Mouse (Mus musculus): ENCODE results near the gene F2rl2. TPM values are rescaled to one million over a fixed set of nuclear protein-coding genes. Genes with fewer than 3 reads are reported as not detected.
A peak's percentile ranks its signal among the peaks of the same experiment; 100 is the strongest.

Gene F2rl2
- polyA plus RNA-seq, 1 experiment from 2014 or later, result 0.52 TPM

GRCm38 (mm10) chr13:95671108-95671897, 25.4 kb upstream of the F2rl2 start:
- Histone ChIP-seq H3K4me2 (no peak overlapping the region), H3K9me3 (replicated peaks) (no peaks in the 10 kb centered on the region), H3K27ac (no peak overlapping the region), H3K4me1 (no peaks in the 10 kb centered on the region), H3K4me3 (replicated peaks) (no peak overlapping the region), H3K9ac (no peak overlapping the region), H3K27me3 (no peaks in the 10 kb centered on the region), H3K36me3 (no peaks in the 10 kb centered on the region)
- ATAC-seq (replicated peaks; ENCODE audit: low FRiP score), result peak; percentile 79
- 82% methylated on average over 9 of the region's 9 CpGs for WGBS

DNA sequence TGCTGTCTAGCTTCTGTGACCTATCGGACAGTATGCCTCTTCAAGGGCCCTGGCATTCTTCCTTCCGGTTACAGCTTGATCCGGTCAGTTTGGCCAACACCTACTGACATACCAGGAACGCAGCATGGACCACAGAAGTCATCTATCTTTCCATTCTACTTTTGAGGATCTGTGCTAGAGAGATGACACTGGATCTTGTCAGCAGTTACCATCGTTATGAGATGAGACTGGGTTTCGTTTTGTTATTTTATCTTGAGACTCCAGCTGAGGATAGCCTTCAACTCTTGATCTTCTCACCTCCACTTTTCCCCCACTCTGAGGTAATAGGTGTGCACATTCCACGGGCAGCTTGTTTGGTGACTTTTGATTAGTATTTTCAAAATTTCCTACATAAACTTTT, 24.3 kb upstream of the F2rl2 start:
- Histone ChIP-seq H3K4me3 (replicated peaks) (no peak overlapping the region), H3K9me3 (replicated peaks) (no peaks in the 10 kb centered on the region), H3K27me3 (no peaks in the 10 kb centered on the region), H3K4me1 (no peaks in the 10 kb centered on the region), H3K36me3 (no peaks in the 10 kb centered on the region), H3K9ac (no peak overlapping the region), H3K27ac (no peak overlapping the region), H3K4me2 (no peak overlapping the region)
- no peak for ATAC-seq (replicated peaks; ENCODE audit: low FRiP score)
- WGBS, result 89% methylated on average over 7 of the region's 7 CpGs

- H3K4me3 ChIP-seq (replicated peaks), result no peak overlapping the region
- H3K4me1 ChIP-seq, result no peaks in the 10 kb centered on the region
- H3K36me3 ChIP-seq, result no peaks in the 10 kb centered on the region
- 0 out of 2 replicates have a peak, but pooled peaks have one; percentile 36 for ATAC-seq (replicated peaks; ENCODE audit: low FRiP score)
- H3K9ac ChIP-seq, result no peak overlapping the region
- H3K9me3 ChIP-seq (replicated peaks), result no peaks in the 10 kb centered on the region
- no peak overlapping the region for H3K27ac ChIP-seq
- no peaks in the 10 kb centered on the region for H3K27me3 ChIP-seq
- 81% methylated on average over 5 of the region's 5 CpGs for WGBS
- H3K4me2 ChIP-seq, result no peak overlapping the region
Measured at GRCm38 (mm10) chr13:95679078-95679477, 17.6 kb upstream of the F2rl2 start.

- Histone ChIP-seq H3K4me2 (no peak overlapping the region), H3K27ac (no peak overlapping the region), H3K9me3 (replicated peaks) (no peaks in the 10 kb centered on the region), H3K27me3 (no peaks in the 10 kb centered on the region), H3K4me3 (replicated peaks) (no peak overlapping the region), H3K4me1 (no peaks in the 10 kb centered on the region), H3K36me3 (no peaks in the 10 kb centered on the region), H3K9ac (no peak overlapping the region)
- peak; percentile 83 for ATAC-seq (replicated peaks; ENCODE audit: low FRiP score)
- WGBS, result 77% methylated on average over 4 of the region's 4 CpGs
Measured at GRCm38 (mm10) chr13:95679491-95679941, 17.1 kb upstream of the F2rl2 start.

GRCm38 (mm10) chr13:95684656-95685244, 11.9 kb upstream of the F2rl2 start:
- 86% methylated on average over 9 of the region's 9 CpGs for WGBS
- ATAC-seq (replicated peaks; ENCODE audit: low FRiP score), result no peak
- no peaks in the 10 kb centered on the region for H3K27me3 ChIP-seq

GRCm38 (mm10) chr13:95685736-95686135, 10.9 kb upstream of the F2rl2 start:
- Histone ChIP-seq H3K4me3 (replicated peaks) (no peak overlapping the region), H3K27ac (no peak overlapping the region), H3K4me1 (no peaks in the 10 kb centered on the region), H3K9ac (no peak overlapping the region), H3K36me3 (no peaks in the 10 kb centered on the region), H3K4me2 (no peak overlapping the region), H3K9me3 (replicated peaks) (no peaks in the 10 kb centered on the region), H3K27me3 (no peaks in the 10 kb centered on the region)
- no peak for ATAC-seq (replicated peaks; ENCODE audit: low FRiP score)
- 63% methylated on average over 5 of the region's 5 CpGs for WGBS

More at GRCm38 (mm10) chr13:95684656-95685244, 11.9 kb upstream of the F2rl2 start:
- H3K4me2 ChIP-seq, result no peak overlapping the region
- H3K27ac ChIP-seq, result no peak overlapping the region
- H3K9me3 ChIP-seq (replicated peaks), result no peaks in the 10 kb centered on the region
- no peaks in the 10 kb centered on the region for H3K36me3 ChIP-seq
- H3K9ac ChIP-seq, result no peak overlapping the region
- no peak overlapping the region for H3K4me3 ChIP-seq (replicated peaks)
- no peaks in the 10 kb centered on the region for H3K4me1 ChIP-seq

- Histone ChIP-seq H3K9me3 (replicated peaks) (no peaks in the 10 kb centered on the region), H3K9ac (no peak overlapping the region), H3K27ac (no peak overlapping the region), H3K4me1 (no peaks in the 10 kb centered on the region), H3K27me3 (no peaks in the 10 kb centered on the region), H3K4me3 (replicated peaks) (no peak overlapping the region), H3K4me2 (no peak overlapping the region), H3K36me3 (no peaks in the 10 kb centered on the region)
- 93% methylated on average over 1 of the region's 1 CpGs for WGBS
- ATAC-seq (replicated peaks; ENCODE audit: low FRiP score), result no peak
Measured at GRCm38 (mm10) chr13:95688576-95688975, 8.1 kb upstream of the F2rl2 start.

GRCm38 (mm10) chr13:95692201-95692600, 4.5 kb upstream of the F2rl2 start:
- no peak overlapping the region for H3K27ac ChIP-seq
- 78% methylated on average over 8 of the region's 8 CpGs for WGBS
- no peak for ATAC-seq (replicated peaks; ENCODE audit: low FRiP score)
- H3K9me3 ChIP-seq (replicated peaks), result no peaks in the 10 kb centered on the region
- H3K36me3 ChIP-seq, result no peaks in the 10 kb centered on the region
- H3K27me3 ChIP-seq, result no peaks in the 10 kb centered on the region
- H3K9ac ChIP-seq, result no peak overlapping the region
- no peaks in the 10 kb centered on the region for H3K4me1 ChIP-seq
- H3K4me2 ChIP-seq, result no peak overlapping the region
- no peak overlapping the region for H3K4me3 ChIP-seq (replicated peaks)

DNA sequence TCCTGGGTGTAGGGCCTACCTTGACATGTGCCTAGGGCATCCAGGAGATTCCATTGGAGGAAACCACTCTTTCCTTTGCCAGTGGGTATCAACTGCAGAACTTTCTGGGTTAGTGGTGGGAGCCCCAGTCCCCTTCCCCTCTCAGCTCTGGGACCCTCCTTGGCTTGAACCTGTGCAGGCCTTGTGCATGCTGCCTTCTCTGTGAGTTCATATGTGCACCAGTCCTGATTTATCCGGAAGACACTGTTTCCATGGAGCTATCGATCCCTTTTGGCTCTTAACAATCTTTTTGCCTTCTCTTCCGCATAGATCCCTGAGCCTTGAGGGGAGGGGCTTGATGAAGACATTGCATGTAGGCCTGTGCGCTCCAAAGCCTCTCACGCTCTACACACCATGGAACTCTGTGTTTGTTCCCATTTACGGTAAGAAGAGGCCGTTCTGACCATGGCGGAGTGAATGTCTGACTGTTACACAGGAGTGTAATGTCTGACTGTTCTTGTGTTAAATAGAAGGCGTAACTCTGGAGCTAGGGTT, 466 bp upstream of the F2rl2 start:
- no peak overlapping the region for H3K4me3 ChIP-seq (replicated peaks)
- no peak for ATAC-seq (replicated peaks; ENCODE audit: low FRiP score)
- H3K27me3 ChIP-seq, result no peaks in the 10 kb centered on the region
- no peaks in the 10 kb centered on the region for H3K9me3 ChIP-seq (replicated peaks)
- no peak overlapping the region for H3K9ac ChIP-seq
- H3K4me2 ChIP-seq, result no peak overlapping the region
- no peaks in the 10 kb centered on the region for H3K36me3 ChIP-seq
- 92% methylated on average over 9 of the region's 9 CpGs for WGBS
- H3K27ac ChIP-seq, result no peak overlapping the region
- no peaks in the 10 kb centered on the region for H3K4me1 ChIP-seq

GRCm38 (mm10) chr13:95697874-95698273, 1.2 kb downstream of the F2rl2 start:
- no peak overlapping the region for H3K27ac ChIP-seq
- H3K4me3 ChIP-seq (replicated peaks), result no peak overlapping the region
- no peaks in the 10 kb centered on the region for H3K4me1 ChIP-seq
- no peaks in the 10 kb centered on the region for H3K36me3 ChIP-seq
- WGBS, result 24% methylated on average over 6 of the region's 6 CpGs
- H3K27me3 ChIP-seq, result no peaks in the 10 kb centered on the region
- no peak overlapping the region for H3K4me2 ChIP-seq
- no peak for ATAC-seq (replicated peaks; ENCODE audit: low FRiP score)
- H3K9ac ChIP-seq, result no peak overlapping the region
- no peaks in the 10 kb centered on the region for H3K9me3 ChIP-seq (replicated peaks)

- no peak for ATAC-seq (replicated peaks; ENCODE audit: low FRiP score)
- no peaks in the 10 kb centered on the region for H3K4me1 ChIP-seq
Measured at GRCm38 (mm10) chr13:95703376-95703775, 6.7 kb downstream of the F2rl2 start.

GRCm38 (mm10) chr13:95705589-95705988, 8.9 kb downstream of the F2rl2 start:
- Histone ChIP-seq H3K27ac (no peak overlapping the region), H3K9ac (no peak overlapping the region), H3K4me1 (no peaks in the 10 kb centered on the region), H3K9me3 (replicated peaks) (no peaks in the 10 kb centered on the region), H3K4me2 (no peak overlapping the region), H3K4me3 (replicated peaks) (no peak overlapping the region), H3K27me3 (no peaks in the 10 kb centered on the region), H3K36me3 (no peaks in the 10 kb centered on the region)
- no peak for ATAC-seq (replicated peaks; ENCODE audit: low FRiP score)
- WGBS, result 86% methylated on average over 6 of the region's 6 CpGs

More at GRCm38 (mm10) chr13:95703376-95703775, 6.7 kb downstream of the F2rl2 start:
- Histone ChIP-seq H3K4me3 (replicated peaks) (no peak overlapping the region), H3K9me3 (replicated peaks) (no peaks in the 10 kb centered on the region), H3K27ac (no peak overlapping the region), H3K36me3 (no peaks in the 10 kb centered on the region), H3K4me2 (no peak overlapping the region), H3K27me3 (no peaks in the 10 kb centered on the region), H3K9ac (no peak overlapping the region)
- 72% methylated on average over 5 of the region's 5 CpGs for WGBS
